Mouse (Mus musculus): Measurements from ENCODE around the gene Tgm1. TPM values are rescaled to one million over a fixed set of nuclear protein-coding genes. Genes with fewer than 3 reads are reported as not detected.
A peak's percentile ranks its signal among the peaks of the same experiment; 100 is the strongest.

Tgm1 gene
- polyA plus RNA-seq, 1 experiment from 2014 or later: 1.1 TPM

DNA sequence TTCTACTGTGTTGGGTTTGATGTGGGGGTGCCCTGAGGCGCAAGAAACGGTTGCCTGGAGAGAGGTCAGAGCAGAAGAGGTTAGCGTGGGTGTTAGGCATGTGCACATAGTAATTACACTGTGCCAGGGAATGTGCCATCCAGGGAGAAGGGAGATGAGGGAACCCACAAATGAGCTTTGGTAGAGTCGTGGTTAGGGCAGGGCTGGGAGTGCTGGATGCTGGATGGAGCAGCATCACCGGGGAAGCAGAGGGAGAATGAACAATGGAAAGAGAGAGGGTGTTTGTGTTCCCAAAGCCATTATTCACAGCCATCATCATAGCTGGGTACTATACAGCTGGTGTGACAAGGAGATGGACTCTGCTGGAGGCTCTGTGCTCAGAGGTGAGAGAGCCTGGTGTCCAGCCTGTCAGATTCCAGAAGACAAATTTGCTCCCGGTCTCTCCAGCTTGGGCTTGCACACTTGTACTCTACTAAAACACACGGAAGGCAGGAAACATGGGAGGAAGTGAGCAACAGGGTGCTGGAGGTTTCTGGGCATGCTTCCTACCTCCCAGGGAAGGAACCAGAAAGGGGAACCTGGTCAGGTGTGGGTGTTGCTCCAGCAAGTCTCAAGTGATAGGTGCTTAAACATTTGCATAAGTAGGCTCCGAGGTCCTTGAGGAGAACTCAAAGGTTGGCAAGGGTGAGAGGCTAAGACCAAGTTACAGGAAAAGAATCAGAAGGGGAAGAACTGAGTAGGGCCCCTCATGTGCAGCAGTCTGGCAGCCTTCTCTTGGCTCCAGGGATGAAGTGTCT lies 14.4 kb upstream of the Tgm1 start:
- no peak overlapping the region for H3K4me2 ChIP-seq (replicated peaks; ENCODE audit: low read depth)
- no peaks in the 10 kb centered on the region for H3K27me3 ChIP-seq (replicated peaks; ENCODE audit: control insufficient read depth, insufficient read depth, low read length)
- H3K9ac ChIP-seq (ENCODE audit: low read depth, low read length): no peak overlapping the region
- ATAC-seq: no peak
- no peak for TF ChIP-seq CTCF (IDR thresholded peaks at IDR 0.05; ENCODE audit: low read depth)
- 67% methylated on average over 8 of the region's 8 CpGs for WGBS
- H3K27ac ChIP-seq (ENCODE audit: low read depth, low read length): no peak overlapping the region
- H3K4me1 ChIP-seq (replicated peaks; ENCODE audit: control insufficient read depth, insufficient read depth, low read length): no peaks in the 10 kb centered on the region
- no peak overlapping the region for H3K4me3 ChIP-seq (ENCODE audit: low read depth, low read length)
- H3K9me3 ChIP-seq (ENCODE audit: control insufficient read depth): no peaks in the 10 kb centered on the region
- H3K36me3 ChIP-seq (ENCODE audit: control insufficient read depth, insufficient read depth): no peaks in the 10 kb centered on the region

DNA sequence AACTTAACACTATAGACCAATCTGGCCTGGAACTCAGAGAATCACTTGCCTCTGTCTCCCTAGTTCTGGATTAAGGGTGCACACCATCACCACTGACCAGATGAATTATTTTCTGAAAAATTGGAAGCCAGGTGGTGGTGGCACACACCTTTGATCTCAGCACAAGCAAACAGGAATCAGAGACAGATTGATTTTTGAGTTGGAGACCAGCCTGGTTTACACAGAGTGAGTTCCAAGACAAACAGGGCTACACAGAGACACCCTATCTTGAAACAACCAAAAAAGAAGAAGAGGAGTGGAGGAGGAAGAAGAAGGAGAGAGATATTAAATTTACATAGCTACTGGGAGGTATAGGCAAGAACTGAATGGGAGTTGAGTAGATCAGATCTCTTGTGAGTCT lies 12.5 kb upstream of the Tgm1 start:
- H3K27ac ChIP-seq (ENCODE audit: low read depth, low read length): no peak overlapping the region

DNA sequence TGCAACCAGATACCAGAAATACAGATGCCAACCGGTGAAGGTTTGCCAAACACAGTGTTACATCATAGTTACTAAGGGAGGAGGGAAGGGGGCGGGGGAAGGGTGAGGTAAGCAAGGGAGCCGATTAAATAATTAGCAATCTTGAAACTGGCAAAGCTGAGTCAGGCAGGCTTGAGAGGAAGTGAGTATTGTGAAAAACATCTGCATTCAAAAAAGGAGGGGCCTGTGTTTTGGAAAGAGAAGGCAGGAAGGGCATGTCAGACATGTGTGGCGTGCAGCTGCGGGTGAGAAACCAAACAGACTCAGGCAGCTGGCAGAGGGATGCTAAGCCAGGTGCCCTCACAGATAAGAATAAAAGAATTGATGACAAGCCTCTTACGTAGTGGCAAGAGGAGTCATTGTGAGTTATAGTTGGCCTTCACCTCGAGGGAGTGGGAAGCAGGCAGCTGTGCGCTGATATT lies 10.7 kb upstream of the Tgm1 start:
- 50% methylated on average over 8 of the region's 8 CpGs for WGBS
- TF ChIP-seq CTCF (IDR thresholded peaks at IDR 0.05; ENCODE audit: low read depth): no peak
- Histone ChIP-seq H3K27me3 (replicated peaks; ENCODE audit: control insufficient read depth, insufficient read depth, low read length) (no peaks in the 10 kb centered on the region), H3K27ac (ENCODE audit: low read depth, low read length) (no peak overlapping the region), H3K9me3 (ENCODE audit: control insufficient read depth) (no peaks in the 10 kb centered on the region), H3K4me3 (ENCODE audit: low read depth, low read length) (no peak overlapping the region), H3K4me1 (replicated peaks; ENCODE audit: control insufficient read depth, insufficient read depth, low read length) (no peaks in the 10 kb centered on the region), H3K4me2 (replicated peaks; ENCODE audit: low read depth) (no peak overlapping the region), H3K9ac (ENCODE audit: low read depth, low read length) (no peak overlapping the region), H3K36me3 (ENCODE audit: control insufficient read depth, insufficient read depth) (peaks cover 10% of the 10 kb centered on the region; the same call in 1 of the 2 replicates)
- ATAC-seq: no peak

More for the DNA sequence above, 12.5 kb upstream of the Tgm1 start:
- Histone ChIP-seq H3K4me2 (replicated peaks; ENCODE audit: low read depth) (no peak overlapping the region), H3K4me3 (ENCODE audit: low read depth, low read length) (no peak overlapping the region), H3K36me3 (ENCODE audit: control insufficient read depth, insufficient read depth) (no peaks in the 10 kb centered on the region), H3K9me3 (ENCODE audit: control insufficient read depth) (no peaks in the 10 kb centered on the region), H3K27me3 (replicated peaks; ENCODE audit: control insufficient read depth, insufficient read depth, low read length) (no peaks in the 10 kb centered on the region), H3K4me1 (replicated peaks; ENCODE audit: control insufficient read depth, insufficient read depth, low read length) (no peaks in the 10 kb centered on the region), H3K9ac (ENCODE audit: low read depth, low read length) (no peak overlapping the region)
- ATAC-seq: no peak
- no peak for TF ChIP-seq CTCF (IDR thresholded peaks at IDR 0.05; ENCODE audit: low read depth)

DNA sequence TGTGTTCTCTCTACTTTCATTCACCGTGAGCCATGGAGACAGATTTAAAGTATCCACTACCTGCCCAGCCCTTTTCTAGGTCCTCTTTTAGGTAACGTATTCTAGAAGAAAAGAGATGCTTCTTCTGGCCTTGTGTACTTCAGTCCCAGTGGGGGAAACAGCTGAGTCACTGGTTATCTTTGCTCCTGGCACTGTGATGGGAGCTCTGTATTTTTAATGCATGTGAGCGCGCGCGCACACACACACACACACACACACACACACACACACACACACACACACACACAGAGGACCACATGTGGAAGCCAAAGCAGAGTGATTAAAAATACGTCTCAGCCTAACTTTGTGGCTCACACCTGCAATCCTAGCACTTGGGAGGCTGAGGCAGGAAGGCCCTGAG lies 9.7 kb upstream of the Tgm1 start:
- Histone ChIP-seq H3K9me3 (ENCODE audit: control insufficient read depth) (no peaks in the 10 kb centered on the region), H3K27ac (ENCODE audit: low read depth, low read length) (no peak overlapping the region), H3K27me3 (replicated peaks; ENCODE audit: control insufficient read depth, insufficient read depth, low read length) (no peaks in the 10 kb centered on the region), H3K9ac (ENCODE audit: low read depth, low read length) (no peak overlapping the region), H3K4me3 (ENCODE audit: low read depth, low read length) (no peak overlapping the region), H3K36me3 (ENCODE audit: control insufficient read depth, insufficient read depth) (peaks cover 19% of the 10 kb centered on the region), H3K4me2 (replicated peaks; ENCODE audit: low read depth) (no peak overlapping the region), H3K4me1 (replicated peaks; ENCODE audit: control insufficient read depth, insufficient read depth, low read length) (no peaks in the 10 kb centered on the region)
- no peak for ATAC-seq
- no peak for TF ChIP-seq CTCF (IDR thresholded peaks at IDR 0.05; ENCODE audit: low read depth)
- WGBS: 95% methylated on average over 7 of the region's 7 CpGs

DNA sequence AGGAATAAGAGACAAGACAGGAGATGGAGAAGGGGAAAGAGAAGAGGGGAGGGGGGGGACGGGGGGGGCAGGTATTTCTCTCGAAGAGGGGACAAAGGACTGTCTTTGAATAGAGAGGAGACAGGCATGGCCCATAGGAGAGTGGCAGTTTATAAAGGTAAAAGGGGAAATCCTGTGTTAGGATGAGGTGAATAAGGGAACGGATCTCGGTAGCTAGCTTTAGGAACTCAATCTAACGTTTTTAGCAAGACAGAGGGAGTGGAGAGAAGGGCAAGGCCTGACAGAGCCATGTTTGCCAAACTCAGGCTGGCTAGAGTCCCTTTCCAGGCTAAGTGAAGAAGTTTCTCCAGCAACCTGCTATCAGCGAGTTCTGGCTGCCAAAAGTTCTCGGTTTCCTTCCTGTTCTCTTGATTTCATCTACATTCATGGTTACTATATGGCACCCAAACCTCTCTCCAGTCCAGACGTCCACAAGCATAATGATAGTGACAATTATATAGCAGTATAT lies 8.8 kb upstream of the Tgm1 start:
- no peaks in the 10 kb centered on the region for H3K9me3 ChIP-seq (ENCODE audit: control insufficient read depth)
- no peaks in the 10 kb centered on the region for H3K27me3 ChIP-seq (replicated peaks; ENCODE audit: control insufficient read depth, insufficient read depth, low read length)
- H3K9ac ChIP-seq (ENCODE audit: low read depth, low read length): no peak overlapping the region
- no peak for TF ChIP-seq CTCF (IDR thresholded peaks at IDR 0.05; ENCODE audit: low read depth)
- H3K4me1 ChIP-seq (replicated peaks; ENCODE audit: control insufficient read depth, insufficient read depth, low read length): no peaks in the 10 kb centered on the region
- peak overlapping the region; percentile 86 for H3K4me2 ChIP-seq (replicated peaks; ENCODE audit: low read depth)
- ATAC-seq: no peak
- peak overlapping the region; percentile 78 for H3K4me3 ChIP-seq (ENCODE audit: low read depth, low read length)
- 48% methylated on average over 8 of the region's 8 CpGs for WGBS
- H3K27ac ChIP-seq (ENCODE audit: low read depth, low read length): no peak overlapping the region; the same call in 1 of the 2 replicates
- peaks cover 25% of the 10 kb centered on the region for H3K36me3 ChIP-seq (ENCODE audit: control insufficient read depth, insufficient read depth)

DNA sequence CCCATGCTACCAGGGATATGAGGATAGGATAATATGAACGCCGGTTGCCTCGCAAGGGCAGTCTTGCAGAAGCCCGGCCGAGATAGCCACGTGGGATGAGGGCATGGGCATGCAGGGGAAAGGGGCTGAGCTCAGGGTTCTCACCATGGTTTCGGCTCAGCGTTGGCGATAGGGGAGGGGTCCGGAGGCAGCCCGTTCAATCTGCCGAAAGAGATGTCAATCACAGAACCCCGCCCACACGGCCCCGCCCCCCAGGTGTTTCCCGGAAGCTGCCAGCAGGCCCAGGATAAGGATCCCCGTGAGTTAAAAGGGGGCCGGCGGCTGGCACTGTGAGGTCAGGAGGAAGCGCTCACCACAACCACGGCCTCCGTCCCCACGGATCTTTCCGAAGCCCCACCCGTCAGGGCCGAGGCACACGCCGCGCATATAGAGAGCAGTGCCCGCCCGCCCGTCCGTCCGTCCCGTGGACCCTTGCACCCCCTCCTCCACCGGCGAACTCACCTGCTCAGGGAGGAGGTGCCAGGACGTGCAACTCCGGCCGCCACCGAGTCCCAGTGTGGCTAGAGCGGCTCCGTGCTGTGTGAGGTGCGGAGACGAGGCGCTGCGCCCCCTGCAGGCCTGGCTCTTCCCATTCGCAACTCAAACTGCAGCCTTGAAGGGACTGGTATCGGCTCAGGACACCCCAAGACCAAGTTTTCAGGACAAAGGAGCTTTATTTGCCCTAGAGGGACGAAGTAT lies 8.1 kb upstream of the Tgm1 start, which contains the start of gene Rabggta:
Rabggta (minus strand) TSS at position 564 of the 738 bp plus-strand sequence.
- H3K36me3 ChIP-seq (ENCODE audit: control insufficient read depth, insufficient read depth): peaks cover 32% of the 10 kb centered on the region
- H3K9ac ChIP-seq (ENCODE audit: low read depth, low read length): peak within 1 kb of the TSS; percentile 66
- H3K4me3 ChIP-seq (ENCODE audit: low read depth, low read length): peak within 1 kb of the TSS; percentile 78
- H3K27me3 ChIP-seq (replicated peaks; ENCODE audit: control insufficient read depth, insufficient read depth, low read length): no peaks in the 10 kb centered on the region
- H3K27ac ChIP-seq (ENCODE audit: low read depth, low read length): peak within 1 kb of the TSS; percentile 89
- peak; percentile 98 for TF ChIP-seq CTCF (IDR thresholded peaks at IDR 0.05; ENCODE audit: low read depth)
- under 1% methylated on average over 47 of the region's 50 CpGs for WGBS
- no peaks in the 10 kb centered on the region for H3K4me1 ChIP-seq (replicated peaks; ENCODE audit: control insufficient read depth, insufficient read depth, low read length)
- no peaks in the 10 kb centered on the region for H3K9me3 ChIP-seq (ENCODE audit: control insufficient read depth)
- peak within 1 kb of the TSS; percentile 86 for H3K4me2 ChIP-seq (replicated peaks; ENCODE audit: low read depth)
- ATAC-seq: peak; percentile 96
